Mouse (Mus musculus): ENCODE data around the gene Sim1. TPM values are rescaled to one million over a fixed set of nuclear protein-coding genes. Genes with fewer than 3 reads are reported as not detected.
A peak's percentile ranks its signal among the peaks of the same experiment; 100 is the strongest.

Sim1 gene
- not detected in 2 replicates for total RNA-seq (2015)
- total RNA-seq (2017): not detected in 2 replicates

- peak; percentile 72 for ATAC-seq (replicated peaks; ENCODE audit: poor library complexity)
These were observed at the start of gene Sim1 for GRCm38 (mm10) chr10:50894170-50894991. Sim1 (plus strand) TSS chr10:50894754.

- ATAC-seq (replicated peaks; ENCODE audit: poor library complexity): no peak
These were observed 26.4 kb upstream of the Sim1 start for GRCm38 (mm10) chr10:50868202-50868601.

GRCm38 (mm10) chr10:50876952-50877351, 17.6 kb upstream of the Sim1 start:
- ATAC-seq (replicated peaks; ENCODE audit: poor library complexity): peak; percentile 77

GRCm38 (mm10) chr10:50881476-50882069, 13.0 kb upstream of the Sim1 start:
- ATAC-seq (replicated peaks; ENCODE audit: poor library complexity): peak; percentile 85

- no peak for ATAC-seq (replicated peaks; ENCODE audit: poor library complexity)
These were observed 12.2 kb upstream of the Sim1 start for GRCm38 (mm10) chr10:50882366-50882765.

GRCm38 (mm10) chr10:50886305-50886704, 8.2 kb upstream of the Sim1 start:
- ATAC-seq (replicated peaks; ENCODE audit: poor library complexity): no peak

- ATAC-seq (replicated peaks; ENCODE audit: poor library complexity): no peak
These were observed 3.9 kb upstream of the Sim1 start for GRCm38 (mm10) chr10:50890621-50891020.

GRCm38 (mm10) chr10:50891876-50892711, 2.5 kb upstream of the Sim1 start:
- ATAC-seq (replicated peaks; ENCODE audit: poor library complexity): no peak

- no peak for ATAC-seq (replicated peaks; ENCODE audit: poor library complexity)
These were observed 1.7 kb upstream of the Sim1 start for GRCm38 (mm10) chr10:50892751-50893320.

- no peak for ATAC-seq (replicated peaks; ENCODE audit: poor library complexity)
These were observed 1.0 kb upstream of the Sim1 start for GRCm38 (mm10) chr10:50893546-50893945.

- ATAC-seq (replicated peaks; ENCODE audit: poor library complexity): no peak
These were observed 687 bp downstream of the Sim1 start for GRCm38 (mm10) chr10:50895091-50895790.

GRCm38 (mm10) chr10:50895881-50896766, 1.6 kb downstream of the Sim1 start:
- ATAC-seq (replicated peaks; ENCODE audit: poor library complexity): no peak

GRCm38 (mm10) chr10:50896767-50897390, 2.3 kb downstream of the Sim1 start:
- no peak for ATAC-seq (replicated peaks; ENCODE audit: poor library complexity)

- ATAC-seq (replicated peaks; ENCODE audit: poor library complexity): peak; percentile 52
These were observed 3.2 kb downstream of the Sim1 start for GRCm38 (mm10) chr10:50897530-50898471.

GRCm38 (mm10) chr10:50898621-50899020, 4.1 kb downstream of the Sim1 start:
- ATAC-seq (replicated peaks; ENCODE audit: poor library complexity): no peak

- no peak for ATAC-seq (replicated peaks; ENCODE audit: poor library complexity)
These were observed 5.5 kb downstream of the Sim1 start for GRCm38 (mm10) chr10:50899846-50900745.

Measured in megakaryocyte progenitor cell, adult 5-6 weeks (primary cell).